Mouse (Mus musculus): ENCODE results near the gene March4.

- TF ChIP-seq CTCF (IDR thresholded peaks at IDR 0.05; ENCODE audit: extremely low read depth, insufficient read depth, low read length) (no peak), POLR2A (IDR thresholded peaks at IDR 0.05; ENCODE audit: extremely low read depth, insufficient read depth, low read length) (no peak)
Observed at GRCm38 (mm10) chr1:72535725-72536571, 782 bp downstream of the March4 start.

All from cortical plate, adult 2 months (tissue).